Mouse (Mus musculus): ENCODE measurements at regions not wholly inside any gene's neighbourhood (a gene's known extent, or its start where the extent isn't known, plus 50 kb on each side); places are given as distances from the start of the nearest gene placed in this dataset.

- TF ChIP-seq CTCF (IDR thresholded peaks at IDR 0.05; ENCODE audit: low read depth, low read length) (no peak), POLR2A (IDR thresholded peaks at IDR 0.05; ENCODE audit: extremely low read depth, insufficient read depth, low read length) (no peak)
Observed at GRCm38 (mm10) chr7:73191388-73192278, 183.7 kb upstream of the Rgma start.
